Mouse (Mus musculus) cerebellum, adult 2 months (tissue): ENCODE measurements around the gene Nod1. TPM values are rescaled to one million over a fixed set of nuclear protein-coding genes. Genes with fewer than 3 reads are reported as not detected.

Source experiments
- DNase-seq, 2 experiments: peaks; one replicate each; pipeline ENCODE4 v3.0.0; 2021
- H3K27ac ChIP-seq: fragments of 200-500 bp; 2 replicates; pipeline ENCODE4 v1.5.1; 2012; ENCODE audit warnings: low read length, control low read depth, inconsistent platforms; ENCODE audit not compliant: insufficient read depth
- H3K27me3 ChIP-seq: fragments of 200-500 bp; 2 replicates; pipeline ENCODE4 v1.6.1; 2012; ENCODE audit warnings: inconsistent platforms, mild to moderate bottlenecking, low read length, moderate library complexity; ENCODE audit not compliant: control insufficient read depth, insufficient read depth
- H3K4me1 ChIP-seq: fragments of 200-500 bp; 2 replicates; pipeline ENCODE4 v1.6.1; 2011; ENCODE audit warnings: low read length; ENCODE audit not compliant: control insufficient read depth, insufficient read depth
- H3K4me3 ChIP-seq: fragments of 200-500 bp; replicated peaks from 2 replicates; pipeline ENCODE3; 2011; ENCODE audit warnings: mild to moderate bottlenecking, low read depth, low read length, control low read depth; ENCODE audit not compliant: insufficient read depth
- CTCF ChIP-seq: fragments of 200-500 bp; IDR thresholded peaks from 2 replicates; pipeline ENCODE4 v1.5.1; 2011; ENCODE audit warnings: low read depth, mild to moderate bottlenecking, control low read depth, low read length, moderate library complexity, borderline replicate concordance; ENCODE audit not compliant: insufficient read depth
- POLR2A ChIP-seq: fragments of 200-500 bp; IDR thresholded peaks from 2 replicates; pipeline ENCODE4 v1.6.1; 2011; ENCODE audit warnings: low read length, control low read depth, borderline replicate concordance; ENCODE audit not compliant: insufficient read depth
- WGBS: fragments of 180-500 bp; shearing (Covaris S2); methylation state at CpG from one replicate; pipeline ENCODE4 v1.1.7; 2018; 5-methylcytosine and 5-hydroxymethylcytosine counted together
- polyA plus RNA-seq: library from polyadenylated mRNA; depleted of rRNA; stranded (reverse); fragments of >200 nt; gene quantifications from 2 replicates; pipeline ENCODE4 v1.2.3, GENCODE M21; 2012

Nod1 gene
- polyA plus RNA-seq, 1 experiment: 8.0 TPM

- Histone ChIP-seq H3K4me3 (no peak overlapping the region), H3K4me1 (no peaks in the 10 kb centered on the region), H3K27ac (no peak overlapping the region), H3K27me3 (no peaks in the 10 kb centered on the region)
- TF ChIP-seq POLR2A (no peak), CTCF (peak; percentile 55)
- peak; percentile 14 to 20 for DNase-seq
- WGBS: 39% methylated on average over 4 of the region's 4 CpGs
Measured at GRCm38 (mm10) chr6:54917523-54917922, 54.9 kb downstream of the Nod1 start.

GRCm38 (mm10) chr6:54916941-54917340, 55.5 kb downstream of the Nod1 start:
- no peak for TF ChIP-seq CTCF
- no peak for TF ChIP-seq POLR2A

GRCm38 (mm10) chr6:54916163-54916562, 56.2 kb downstream of the Nod1 start:
- DNase-seq: no peak
- Histone ChIP-seq H3K27ac (no peak overlapping the region), H3K4me1 (no peaks in the 10 kb centered on the region), H3K27me3 (no peaks in the 10 kb centered on the region), H3K4me3 (no peak overlapping the region)
- TF ChIP-seq POLR2A: no peak
- TF ChIP-seq CTCF: no peak
- 42% methylated on average over 4 of the region's 4 CpGs for WGBS

More at GRCm38 (mm10) chr6:54916941-54917340, 55.5 kb downstream of the Nod1 start:
- Histone ChIP-seq H3K4me3 (no peak overlapping the region), H3K27me3 (no peaks in the 10 kb centered on the region), H3K27ac (no peak overlapping the region), H3K4me1 (no peaks in the 10 kb centered on the region)
- WGBS: 86% methylated on average over 4 of the region's 4 CpGs
- DNase-seq: no peak

DNA sequence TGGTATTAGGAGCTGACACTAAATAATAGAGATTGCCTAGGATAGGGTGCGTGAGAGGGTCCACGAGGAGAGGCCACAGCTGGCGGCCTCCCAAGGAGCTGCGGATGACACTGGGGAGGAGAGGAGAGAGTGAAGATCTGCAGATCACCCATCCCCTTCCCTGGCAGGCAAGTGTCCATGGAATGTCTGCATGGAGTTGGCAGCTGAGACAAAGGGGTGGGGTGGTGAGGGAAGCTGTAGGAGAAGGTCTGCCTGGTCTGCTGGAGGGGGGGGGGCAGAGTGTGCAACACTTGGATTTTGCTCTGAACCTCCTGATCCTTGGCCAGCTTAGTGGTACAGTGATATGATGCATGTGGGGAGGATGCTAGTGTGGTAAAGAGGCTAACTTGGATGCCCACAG, 57.4 kb downstream of the Nod1 start:
- H3K27ac ChIP-seq: no peak overlapping the region
- WGBS: 43% methylated on average over 4 of the region's 4 CpGs
- no peaks in the 10 kb centered on the region for H3K27me3 ChIP-seq
- no peaks in the 10 kb centered on the region for H3K4me1 ChIP-seq
- no peak for DNase-seq
- no peak overlapping the region for H3K4me3 ChIP-seq
- TF ChIP-seq POLR2A (no peak), CTCF (no peak)

DNA sequence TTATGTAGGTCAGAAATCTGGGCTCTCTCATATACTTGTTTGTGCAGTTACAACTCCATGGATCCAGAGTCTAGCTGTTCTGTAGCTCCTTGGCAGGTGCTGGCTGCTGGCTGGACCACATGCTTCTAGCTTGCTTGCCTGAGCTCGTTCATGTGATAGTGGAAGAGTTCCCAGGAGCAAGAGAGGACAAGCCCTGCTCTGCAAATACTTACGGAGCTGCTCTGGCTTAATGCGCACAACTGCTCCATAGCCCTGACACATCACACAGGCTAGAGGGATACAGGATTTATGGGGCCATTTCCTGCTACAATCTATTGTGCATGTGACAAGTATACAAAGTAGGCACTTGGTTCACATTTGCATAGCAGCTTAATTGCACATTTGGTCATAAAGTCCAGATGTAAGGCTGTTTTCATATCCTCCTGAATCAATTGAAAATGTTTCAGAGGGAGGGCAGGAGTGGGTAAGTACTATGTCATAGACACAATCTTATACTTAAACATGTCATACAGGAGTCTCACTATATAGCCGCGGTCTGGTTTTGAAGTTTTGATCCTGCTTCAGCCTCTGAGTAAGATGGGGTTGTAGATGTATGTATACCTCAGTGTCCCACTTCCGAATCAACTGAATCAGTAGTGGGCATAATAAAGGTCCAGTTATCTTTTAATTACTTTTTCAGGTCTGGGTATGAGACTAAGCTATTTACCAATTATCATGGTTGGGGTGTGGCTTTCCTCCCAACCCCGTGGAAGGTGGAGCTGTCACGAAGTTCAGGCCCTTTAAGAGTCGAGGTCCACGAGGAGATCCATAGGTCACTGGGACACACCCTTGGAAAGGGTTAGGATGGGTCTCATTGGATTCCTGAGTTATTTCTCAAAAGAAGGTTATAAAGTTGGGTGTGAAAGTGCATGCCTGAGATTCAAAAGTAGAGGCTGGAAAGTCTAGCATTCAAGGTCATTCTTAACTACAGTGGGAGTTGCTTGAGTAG, 66.1 kb downstream of the Nod1 start:
- no peaks in the 10 kb centered on the region for H3K27me3 ChIP-seq
- H3K4me3 ChIP-seq: no peak overlapping the region
- no peak for TF ChIP-seq POLR2A
- no peak overlapping the region for H3K27ac ChIP-seq
- WGBS: 84% methylated on average over 10 of the region's 10 CpGs
- H3K4me1 ChIP-seq: no peaks in the 10 kb centered on the region
- DNase-seq: no peak

DNA sequence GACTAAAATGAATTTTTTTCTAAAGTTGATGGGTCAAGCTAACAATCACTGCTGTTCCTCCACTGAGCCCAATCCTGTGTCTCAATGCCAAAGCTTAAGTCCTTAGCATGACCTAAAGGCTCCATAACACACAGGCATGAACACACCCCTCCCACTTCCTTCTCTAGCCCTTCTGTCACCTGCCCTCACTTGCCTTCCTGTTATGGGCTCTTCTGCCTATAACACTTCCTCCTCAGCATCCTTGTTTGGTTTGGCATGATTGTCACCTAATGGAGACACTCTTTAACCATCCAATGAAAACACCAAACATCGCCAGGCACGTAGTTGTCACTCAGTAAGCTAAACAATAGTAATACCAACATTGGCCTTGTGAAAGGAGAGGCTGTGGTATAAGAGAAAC, 69.9 kb downstream of the Nod1 start:
- Histone ChIP-seq H3K4me1 (no peaks in the 10 kb centered on the region), H3K27ac (no peak overlapping the region)
- TF ChIP-seq CTCF (no peak), POLR2A (no peak)

GRCm38 (mm10) chr6:54900256-54900655, 72.2 kb downstream of the Nod1 start:
- TF ChIP-seq CTCF (no peak), POLR2A (no peak)
- Histone ChIP-seq H3K27me3 (no peaks in the 10 kb centered on the region), H3K4me1 (no peaks in the 10 kb centered on the region), H3K4me3 (no peak overlapping the region), H3K27ac (no peak overlapping the region)
- DNase-seq: no peak
- WGBS: 76% methylated on average over 2 of the region's 2 CpGs

More for the DNA sequence above, 69.9 kb downstream of the Nod1 start:
- 100% methylated on average over 2 of the region's 2 CpGs for WGBS
- Histone ChIP-seq H3K27me3 (no peaks in the 10 kb centered on the region), H3K4me3 (no peak overlapping the region)
- no peak for DNase-seq

GRCm38 (mm10) chr6:54891384-54891783, 81.0 kb downstream of the Nod1 start:
- no peaks in the 10 kb centered on the region for H3K27me3 ChIP-seq
- no peaks in the 10 kb centered on the region for H3K4me1 ChIP-seq
- 57% methylated on average over 3 of the region's 3 CpGs for WGBS
- H3K27ac ChIP-seq: no peak overlapping the region
- DNase-seq: no peak
- no peak overlapping the region for H3K4me3 ChIP-seq
- TF ChIP-seq CTCF (no peak), POLR2A (no peak)
